Mouse (Mus musculus): ENCODE measurements around the gene Gjc1. TPM values are rescaled to one million over a fixed set of nuclear protein-coding genes. Genes with fewer than 3 reads are reported as not detected.

Gene Gjc1
- polyA plus RNA-seq, 1 experiment from 2014 or later: 33.9 TPM

DNA sequence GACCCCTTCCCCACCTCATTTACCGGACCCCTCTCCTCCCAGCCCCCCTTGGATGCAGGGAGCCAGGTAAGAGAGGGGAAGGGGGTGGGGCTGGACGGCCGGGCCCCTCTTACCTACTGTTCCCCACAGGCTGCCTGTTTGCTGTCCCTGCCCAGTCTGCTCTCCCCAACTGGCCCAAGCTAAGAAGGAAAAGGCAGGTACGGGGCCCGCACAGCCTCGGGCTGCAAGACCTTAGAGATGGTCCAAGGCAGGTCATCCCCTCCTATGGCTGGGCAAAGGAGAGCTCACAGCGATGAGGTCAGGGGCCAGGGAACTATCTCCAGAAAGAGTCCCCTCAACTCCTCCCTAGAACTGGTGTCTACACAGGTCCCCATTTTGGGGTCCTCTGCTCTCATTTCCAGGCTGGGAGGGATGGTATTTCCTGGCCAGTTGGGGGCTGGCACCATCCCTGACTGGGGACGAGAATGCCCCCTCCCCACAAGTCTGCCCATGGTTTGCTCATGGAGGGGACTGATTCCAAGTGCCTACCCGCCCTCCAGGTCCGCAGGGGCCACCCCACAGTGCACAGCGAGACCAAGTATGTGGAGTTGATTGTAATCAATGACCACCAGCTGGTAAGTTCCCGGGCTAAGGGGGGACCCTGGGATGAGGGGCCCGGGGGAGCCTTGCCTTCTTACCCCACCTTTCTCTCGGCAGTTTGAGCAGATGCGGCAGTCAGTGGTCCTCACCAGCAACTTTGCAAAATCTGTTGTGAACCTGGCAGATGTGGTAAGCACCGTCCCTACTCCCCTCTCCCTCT, 47.4 kb downstream of the Gjc1 start:
- peaks cover 14% of the 10 kb centered on the region for H3K36me3 ChIP-seq (ENCODE audit: control insufficient read depth, insufficient read depth, low read length)
- DNase-seq (no peak), ATAC-seq (ENCODE audit: low FRiP score, low TSS enrichment) (no peak)
- peak overlapping the region; percentile 45; the same call in 1 of the 2 replicates for H3K27ac ChIP-seq (replicated peaks; ENCODE audit: low read depth, low read length)
- H3K9ac ChIP-seq (replicated peaks; ENCODE audit: low read length): peak overlapping the region; percentile 3; the same call in 1 of the 2 replicates
- peaks cover 44% of the 10 kb centered on the region for H3K4me1 ChIP-seq (ENCODE audit: control insufficient read depth, insufficient read depth, low read length)
- no peaks in the 10 kb centered on the region for H3K27me3 ChIP-seq (ENCODE audit: control insufficient read depth, insufficient read depth, low read length)
- H3K4me2 ChIP-seq (ENCODE audit: low read length): no peak overlapping the region
- no peaks in the 10 kb centered on the region for H3K9me3 ChIP-seq (ENCODE audit: control insufficient read depth, low read length)
- 22% methylated on average over 16 of the region's 16 CpGs for WGBS
- no peak overlapping the region for H3K4me3 ChIP-seq (replicated peaks; ENCODE audit: low read depth, low read length)

DNA sequence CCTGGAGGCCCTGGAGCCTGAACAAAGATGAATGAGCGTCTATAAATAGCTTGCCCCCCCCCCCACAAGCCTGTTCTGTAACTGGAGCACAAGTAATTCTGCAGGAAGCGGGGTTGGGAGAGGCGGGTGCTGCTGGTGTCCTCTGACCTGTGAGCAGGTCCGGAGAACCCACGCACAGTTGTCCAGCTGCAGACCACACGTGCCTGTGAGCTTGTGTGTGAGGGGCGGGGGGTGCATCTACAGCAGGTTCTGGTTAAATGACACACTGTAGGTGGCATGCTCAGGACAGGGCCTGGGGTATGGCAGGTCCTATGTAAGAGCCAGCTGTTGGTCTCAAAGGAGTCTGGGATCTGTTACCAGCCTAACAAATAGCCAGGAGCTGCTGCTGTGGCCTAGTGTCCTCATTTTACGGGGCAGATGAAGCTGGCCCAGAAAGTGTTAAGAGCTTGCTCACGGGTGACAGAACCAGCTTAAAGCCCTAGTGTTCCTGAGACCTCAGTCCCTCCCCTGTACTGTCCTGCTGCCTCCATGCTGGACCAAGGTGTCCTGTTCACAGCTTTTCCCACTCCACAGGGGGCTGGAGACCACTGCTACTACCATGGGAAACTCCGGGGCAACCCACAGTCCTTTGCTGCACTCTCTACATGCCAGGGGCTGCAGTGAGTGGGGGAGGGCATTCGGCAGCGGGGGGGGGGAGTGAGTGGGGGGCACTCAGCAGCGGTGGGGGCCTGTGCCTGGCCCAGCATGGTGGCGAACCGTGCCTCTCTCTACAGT, 48.7 kb downstream of the Gjc1 start:
- Histone ChIP-seq H3K4me2 (ENCODE audit: low read length) (no peak overlapping the region), H3K36me3 (ENCODE audit: control insufficient read depth, insufficient read depth, low read length) (peaks cover 2% of the 10 kb centered on the region), H3K27me3 (ENCODE audit: control insufficient read depth, insufficient read depth, low read length) (no peaks in the 10 kb centered on the region), H3K4me1 (ENCODE audit: control insufficient read depth, insufficient read depth, low read length) (peaks cover 44% of the 10 kb centered on the region), H3K9me3 (ENCODE audit: control insufficient read depth, low read length) (no peaks in the 10 kb centered on the region), H3K27ac (replicated peaks; ENCODE audit: low read depth, low read length) (no peak overlapping the region), H3K9ac (replicated peaks; ENCODE audit: low read length) (no peak overlapping the region), H3K4me3 (replicated peaks; ENCODE audit: low read depth, low read length) (no peak overlapping the region)
- DNase-seq (no peak), ATAC-seq (ENCODE audit: low FRiP score, low TSS enrichment) (no peak)
- WGBS: 53% methylated on average over 15 of the region's 15 CpGs

DNA sequence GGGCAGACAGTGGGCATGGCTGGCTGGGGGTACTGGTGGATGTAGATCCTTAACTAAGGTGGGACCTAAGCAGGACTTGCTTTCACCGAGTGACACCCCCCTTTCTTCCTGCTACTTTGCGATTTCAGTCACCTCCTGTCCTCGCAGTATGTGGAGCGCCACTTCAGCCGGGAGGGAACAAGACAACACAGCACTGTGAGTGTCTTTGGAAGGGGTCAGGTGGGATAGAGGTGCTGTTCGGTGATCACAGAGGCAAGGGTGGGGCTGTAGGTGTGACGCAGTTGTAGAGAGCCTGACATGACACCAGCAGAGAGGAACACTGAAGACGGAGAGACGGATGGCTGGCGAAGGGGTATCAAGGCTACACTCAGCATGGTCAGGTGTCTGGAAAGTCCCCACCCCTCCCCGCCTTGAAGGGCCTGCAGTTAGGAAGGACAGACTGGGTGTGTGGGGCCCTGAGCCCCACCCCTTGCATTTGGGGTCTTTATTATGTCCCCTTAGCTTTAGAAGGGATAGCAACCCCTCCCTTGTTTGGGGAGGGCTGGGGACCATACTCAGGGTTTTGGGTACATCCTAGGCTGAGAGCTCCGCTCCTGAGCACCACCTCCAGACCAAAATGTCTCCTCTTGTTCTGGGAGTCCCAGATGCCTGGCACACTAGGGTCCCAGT, 49.4 kb downstream of the Gjc1 start:
- H3K4me3 ChIP-seq (replicated peaks; ENCODE audit: low read depth, low read length): no peak overlapping the region
- H3K9me3 ChIP-seq (ENCODE audit: control insufficient read depth, low read length): no peaks in the 10 kb centered on the region
- peaks cover 40% of the 10 kb centered on the region for H3K4me1 ChIP-seq (ENCODE audit: control insufficient read depth, insufficient read depth, low read length)
- DNase-seq (no peak), ATAC-seq (ENCODE audit: low FRiP score, low TSS enrichment) (no peak)
- H3K27me3 ChIP-seq (ENCODE audit: control insufficient read depth, insufficient read depth, low read length): no peaks in the 10 kb centered on the region
- no peak overlapping the region for H3K27ac ChIP-seq (replicated peaks; ENCODE audit: low read depth, low read length)
- no peak overlapping the region for H3K4me2 ChIP-seq (ENCODE audit: low read length)
- 87% methylated on average over 12 of the region's 12 CpGs for WGBS
- no peak overlapping the region for H3K9ac ChIP-seq (replicated peaks; ENCODE audit: low read length)
- H3K36me3 ChIP-seq (ENCODE audit: control insufficient read depth, insufficient read depth, low read length): no peaks in the 10 kb centered on the region

DNA sequence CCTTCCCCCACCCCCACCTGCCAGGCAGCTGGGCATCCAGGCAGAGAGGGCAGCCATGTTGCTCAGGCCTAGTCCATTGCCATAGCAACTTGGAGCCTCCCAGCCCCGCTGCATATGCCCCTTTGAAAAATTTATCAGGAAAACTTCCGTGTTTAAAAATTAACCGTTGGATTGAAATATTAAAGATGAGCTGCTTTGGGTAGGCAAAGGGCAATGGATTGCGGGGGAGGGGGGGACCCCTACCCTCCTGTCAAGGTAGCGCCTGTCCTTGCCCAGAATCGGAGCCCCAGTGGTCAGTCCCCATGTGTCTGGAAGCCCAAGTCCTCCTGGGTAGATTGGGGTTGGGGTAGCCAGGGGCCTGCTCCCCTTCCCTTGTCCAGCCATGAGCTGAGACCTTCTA, 50.4 kb downstream of the Gjc1 start:
- Histone ChIP-seq H3K4me1 (ENCODE audit: control insufficient read depth, insufficient read depth, low read length) (peaks cover 37% of the 10 kb centered on the region), H3K9ac (replicated peaks; ENCODE audit: low read length) (no peak overlapping the region), H3K4me2 (ENCODE audit: low read length) (no peak overlapping the region), H3K9me3 (ENCODE audit: control insufficient read depth, low read length) (no peaks in the 10 kb centered on the region), H3K4me3 (replicated peaks; ENCODE audit: low read depth, low read length) (no peak overlapping the region), H3K36me3 (ENCODE audit: control insufficient read depth, insufficient read depth, low read length) (no peaks in the 10 kb centered on the region), H3K27me3 (ENCODE audit: control insufficient read depth, insufficient read depth, low read length) (no peaks in the 10 kb centered on the region), H3K27ac (replicated peaks; ENCODE audit: low read depth, low read length) (0 out of 2 replicates have a peak overlapping the region, but pooled peaks have one; percentile 20)
- DNase-seq (no peak), ATAC-seq (ENCODE audit: low FRiP score, low TSS enrichment) (no peak)
- 70% methylated on average over 6 of the region's 6 CpGs for WGBS

DNA sequence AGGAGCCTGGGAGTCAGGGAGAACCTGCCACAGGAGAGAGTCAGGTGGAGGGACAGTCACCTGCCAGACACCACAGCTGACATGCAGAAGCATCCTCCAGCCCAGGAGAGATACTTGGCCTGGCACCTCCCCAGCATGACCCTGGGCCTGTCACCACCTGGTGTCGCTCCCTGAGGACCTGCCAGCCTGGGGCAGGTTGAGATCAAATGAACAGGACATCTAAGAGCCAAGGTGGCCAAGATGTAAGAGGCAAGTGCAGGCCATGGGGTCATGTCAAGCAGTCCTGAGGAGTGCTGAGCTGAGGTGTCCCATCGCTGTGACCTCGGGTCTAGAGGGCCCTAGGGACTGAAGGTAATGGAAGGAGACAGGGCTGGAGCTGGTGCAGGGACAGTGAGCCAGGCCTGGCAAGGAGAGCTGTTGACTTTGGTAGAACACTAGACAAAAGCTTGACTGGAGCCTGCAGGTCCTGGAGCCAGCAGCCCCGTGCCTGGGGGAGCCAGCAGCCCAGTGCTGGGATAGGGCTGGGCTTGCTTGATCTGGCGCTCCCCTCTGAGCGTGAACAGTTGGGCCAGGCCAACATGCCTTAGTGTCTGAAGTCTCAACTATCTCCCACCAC, 52.3 kb downstream of the Gjc1 start:
- no peak overlapping the region for H3K4me2 ChIP-seq (ENCODE audit: low read length)
- no peaks in the 10 kb centered on the region for H3K27me3 ChIP-seq (ENCODE audit: control insufficient read depth, insufficient read depth, low read length)
- DNase-seq (no peak), ATAC-seq (ENCODE audit: low FRiP score, low TSS enrichment) (no peak)
- H3K9me3 ChIP-seq (ENCODE audit: control insufficient read depth, low read length): no peaks in the 10 kb centered on the region
- H3K9ac ChIP-seq (replicated peaks; ENCODE audit: low read length): no peak overlapping the region
- peaks cover 26% of the 10 kb centered on the region for H3K4me1 ChIP-seq (ENCODE audit: control insufficient read depth, insufficient read depth, low read length)
- H3K4me3 ChIP-seq (replicated peaks; ENCODE audit: low read depth, low read length): no peak overlapping the region
- H3K27ac ChIP-seq (replicated peaks; ENCODE audit: low read depth, low read length): no peak overlapping the region
- WGBS: 71% methylated on average over 6 of the region's 6 CpGs
- H3K36me3 ChIP-seq (ENCODE audit: control insufficient read depth, insufficient read depth, low read length): no peaks in the 10 kb centered on the region

DNA sequence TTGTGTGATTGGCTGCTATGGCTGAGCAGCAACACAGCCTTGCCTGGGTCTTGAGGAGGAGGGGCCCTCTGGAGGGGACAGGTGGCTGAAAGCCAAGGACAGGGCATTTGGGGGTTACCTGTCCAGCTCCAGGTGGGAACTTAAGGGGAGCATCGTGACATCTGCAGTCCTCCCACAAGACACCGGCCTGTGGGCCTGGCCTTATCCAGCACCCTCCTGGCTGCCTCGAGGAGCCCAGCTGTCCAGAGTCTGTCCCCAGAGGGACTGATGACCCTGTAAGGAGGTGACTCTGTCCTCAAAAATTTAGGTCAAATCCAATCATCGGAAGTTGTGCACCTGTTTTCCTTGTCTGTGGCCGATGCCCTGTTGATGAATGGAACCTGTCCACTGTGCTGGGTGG, 54.1 kb downstream of the Gjc1 start:
- H3K4me1 ChIP-seq (ENCODE audit: control insufficient read depth, insufficient read depth, low read length): peaks cover 10% of the 10 kb centered on the region
- H3K27ac ChIP-seq (replicated peaks; ENCODE audit: low read depth, low read length): no peak overlapping the region
- no peak for DNase-seq
- H3K4me3 ChIP-seq (replicated peaks; ENCODE audit: low read depth, low read length): no peak overlapping the region
- no peaks in the 10 kb centered on the region for H3K27me3 ChIP-seq (ENCODE audit: control insufficient read depth, insufficient read depth, low read length)
- H3K9me3 ChIP-seq (ENCODE audit: control insufficient read depth, low read length): no peaks in the 10 kb centered on the region
- H3K36me3 ChIP-seq (ENCODE audit: control insufficient read depth, insufficient read depth, low read length): no peaks in the 10 kb centered on the region
- no peak for ATAC-seq (ENCODE audit: low FRiP score, low TSS enrichment)
- 87% methylated on average over 5 of the region's 5 CpGs for WGBS
- H3K4me2 ChIP-seq (ENCODE audit: low read length): no peak overlapping the region
- no peak overlapping the region for H3K9ac ChIP-seq (replicated peaks; ENCODE audit: low read length)

DNA sequence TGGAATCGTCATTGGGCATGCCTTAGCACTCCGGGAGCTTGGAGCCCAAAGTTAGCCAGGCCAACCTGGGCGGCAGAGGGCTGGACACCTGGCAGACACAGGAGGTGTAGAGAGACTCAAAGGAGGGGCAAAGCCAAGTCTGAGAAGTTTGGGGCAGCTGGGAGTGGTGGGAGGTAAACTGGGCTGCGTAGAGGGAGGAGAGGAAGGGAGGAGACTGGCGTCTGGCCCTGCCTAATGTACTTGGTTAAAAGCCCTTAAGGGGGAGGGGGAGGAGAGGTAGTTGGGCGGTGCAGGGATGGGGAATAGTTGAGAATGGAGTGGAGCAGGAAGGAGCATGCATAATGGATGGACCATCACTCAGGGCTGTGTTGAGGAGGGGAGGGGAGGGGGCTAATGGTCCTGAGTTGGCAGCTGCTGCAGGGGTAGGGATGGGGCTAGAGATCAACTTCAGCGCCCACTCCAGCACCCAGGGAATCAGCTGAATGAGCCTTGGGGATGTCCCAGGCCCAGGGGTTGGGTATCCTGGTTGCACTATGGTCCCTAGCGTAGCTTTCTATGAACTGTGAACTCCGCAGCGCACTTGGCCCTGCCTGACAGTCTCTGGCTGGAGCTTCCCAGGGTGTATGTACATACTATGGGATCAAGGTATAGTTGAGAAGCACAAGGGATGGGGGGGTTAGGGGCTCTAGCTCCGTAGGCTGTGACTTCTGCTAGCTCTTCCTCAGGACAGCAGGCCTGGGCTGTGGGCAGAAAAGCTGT, 56.3 kb downstream of the Gjc1 start:
- Histone ChIP-seq H3K4me1 (ENCODE audit: control insufficient read depth, insufficient read depth, low read length) (peaks cover 3% of the 10 kb centered on the region), H3K36me3 (ENCODE audit: control insufficient read depth, insufficient read depth, low read length) (no peaks in the 10 kb centered on the region), H3K27me3 (ENCODE audit: control insufficient read depth, insufficient read depth, low read length) (no peaks in the 10 kb centered on the region), H3K9ac (replicated peaks; ENCODE audit: low read length) (no peak overlapping the region), H3K4me3 (replicated peaks; ENCODE audit: low read depth, low read length) (0 out of 2 replicates have a peak overlapping the region, but pooled peaks have one; percentile 3), H3K4me2 (ENCODE audit: low read length) (peak overlapping the region; percentile 92), H3K27ac (replicated peaks; ENCODE audit: low read depth, low read length) (0 out of 2 replicates have a peak overlapping the region, but pooled peaks have one; percentile 2), H3K9me3 (ENCODE audit: control insufficient read depth, low read length) (no peaks in the 10 kb centered on the region)
- ATAC-seq (ENCODE audit: low FRiP score, low TSS enrichment): no peak
- DNase-seq: no peak
- 44% methylated on average over 11 of the region's 11 CpGs for WGBS

DNA sequence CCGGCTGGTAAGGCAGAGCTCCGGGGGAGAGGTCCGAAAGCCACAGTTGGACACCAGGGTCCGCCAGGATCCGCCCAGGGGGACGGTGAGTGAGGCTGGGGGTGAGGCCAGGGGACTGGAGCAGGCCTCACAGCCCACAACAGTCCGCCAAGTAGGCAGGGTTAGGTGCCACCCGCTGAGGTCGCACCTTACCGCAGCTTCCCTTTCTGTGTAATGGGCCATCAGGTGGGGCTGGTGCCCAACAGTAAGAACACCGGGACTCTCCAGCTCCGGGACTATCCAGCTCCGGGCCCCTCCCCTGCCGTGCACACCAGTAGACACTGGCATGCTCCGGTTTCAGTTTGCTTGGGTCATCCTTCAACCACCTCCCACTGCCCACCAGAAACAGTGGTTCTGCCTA, 57.3 kb downstream of the Gjc1 start:
- Histone ChIP-seq H3K4me3 (replicated peaks; ENCODE audit: low read depth, low read length) (peak overlapping the region; percentile 54), H3K9ac (replicated peaks; ENCODE audit: low read length) (peak overlapping the region; percentile 87), H3K27me3 (ENCODE audit: control insufficient read depth, insufficient read depth, low read length) (no peaks in the 10 kb centered on the region), H3K4me2 (ENCODE audit: low read length) (peak overlapping the region; percentile 92), H3K9me3 (ENCODE audit: control insufficient read depth, low read length) (no peaks in the 10 kb centered on the region), H3K27ac (replicated peaks; ENCODE audit: low read depth, low read length) (no peak overlapping the region), H3K4me1 (ENCODE audit: control insufficient read depth, insufficient read depth, low read length) (peaks cover 3% of the 10 kb centered on the region), H3K36me3 (ENCODE audit: control insufficient read depth, insufficient read depth, low read length) (no peaks in the 10 kb centered on the region)
- ATAC-seq (ENCODE audit: low FRiP score, low TSS enrichment) (peak; percentile 19; the same call in 1 of the 2 replicates), DNase-seq (no peak)
- WGBS: 10% methylated on average over 15 of the region's 15 CpGs

Measured in midbrain, embryonic 14.5 days (tissue).